ENCODE assay signal across 11 mouse cellular contexts in genomic region chr8:72131251-72131650, GRCm38 (mm10). TPM values are rescaled to one million over a fixed set of nuclear protein-coding genes. Genes with fewer than 3 reads are reported as not detected.
A peak's percentile ranks its signal among the peaks of the same experiment; 100 is the strongest.
DNase-seq lines count a peak whose midpoint lies in the region; ATAC-seq and TF ChIP-seq lines count a peak whose summit lies in the region.
"Had no signal": no experiment of that assay in that cellular context is flagged by ENCODE, and none has a peak within 500 bp of the region (broad histone marks: within the 10 kb centered on the region; RNA-seq: fewer than 3 reads in every experiment).

No protein-coding gene starts in this region.

- no peaks in the 10 kb centered on the region for H3K27me3 ChIP-seq in lung, embryonic 15.5 days
- H3K27me3 ChIP-seq in embryonic facial prominence, embryonic 10.5 days (replicated peaks; ENCODE audit: low read depth, poor library complexity, severe bottlenecking): no peaks in the 10 kb centered on the region
- H3K27me3 ChIP-seq in kidney, adult 2 months (replicated peaks; ENCODE audit: control insufficient read depth, insufficient read depth, low read length): no peaks in the 10 kb centered on the region

- peaks cover 21% of the 10 kb centered on the region for H3K4me1 ChIP-seq in lung, embryonic 15.5 days
- H3K4me1 ChIP-seq in embryonic facial prominence, embryonic 10.5 days: peaks cover 29% of the 10 kb centered on the region
- no peaks in the 10 kb centered on the region; the same call in 1 of the 2 replicates for H3K4me1 ChIP-seq in kidney, adult 2 months (ENCODE audit: control insufficient read depth, insufficient read depth, low read length)

- no peak overlapping the region for H3K9ac ChIP-seq in lung, embryonic 15.5 days

- peak overlapping the region; percentile 31; the same call in 1 of the 2 replicates for H3K27ac ChIP-seq in lung, embryonic 15.5 days
- H3K27ac ChIP-seq in embryonic facial prominence, embryonic 10.5 days (replicated peaks): peak overlapping the region; percentile 46
- H3K27ac ChIP-seq in kidney, adult 2 months (ENCODE audit: insufficient read depth, low read depth, low read length): no peak overlapping the region

- 76% methylated on average over 2 of the region's 2 CpGs for WGBS in lung, embryonic 15.5 days
- WGBS in embryonic facial prominence, embryonic 10.5 days: 41% methylated on average over 2 of the region's 2 CpGs
- 75% methylated on average over 2 of the region's 2 CpGs for WGBS in kidney, adult 2 months

- no peaks in the 10 kb centered on the region for H3K36me3 ChIP-seq in lung, embryonic 15.5 days
- no peaks in the 10 kb centered on the region for H3K36me3 ChIP-seq in embryonic facial prominence, embryonic 10.5 days (replicated peaks)
- H3K36me3 ChIP-seq in kidney, adult 2 months (ENCODE audit: control insufficient read depth, insufficient read depth, low read length): no peaks in the 10 kb centered on the region

- no peaks in the 10 kb centered on the region for H3K9me3 ChIP-seq in lung, embryonic 15.5 days
- no peaks in the 10 kb centered on the region for H3K9me3 ChIP-seq in embryonic facial prominence, embryonic 10.5 days

- TF ChIP-seq POLR2A in kidney, adult 2 months (IDR thresholded peaks at IDR 0.05; ENCODE audit: low read depth, low read length): no peak

- no peak overlapping the region for H3K4me2 ChIP-seq in lung, embryonic 15.5 days

- no peak overlapping the region for H3K4me3 ChIP-seq in lung, embryonic 15.5 days
- no peak overlapping the region for H3K4me3 ChIP-seq in embryonic facial prominence, embryonic 10.5 days
- H3K4me3 ChIP-seq in kidney, adult 2 months (ENCODE audit: insufficient read depth, low read depth, low read length): no peak overlapping the region
- H3K4me3 ChIP-seq: erythroblast, embryonic 14.5 days had no signal

- no peak for TF ChIP-seq CTCF in kidney, adult 2 months (conservative IDR thresholded peaks at IDR 0.05; ENCODE audit: insufficient read depth, insufficient read length, low read depth, low read length)

- ATAC-seq in lung, embryonic 15.5 days (ENCODE audit: borderline replicate concordance, extremely low read depth, low FRiP score, low TSS enrichment): no peak

- no peak for DNase-seq in lung, postnatal 14 days
- peak; percentile 59 for DNase-seq in embryonic facial prominence, embryonic 10.5 days (ENCODE audit: low spot score)
- peak; percentile 76 for DNase-seq in kidney, adult 2 months
- peak; percentile 35 to 64 for DNase-seq in lung, postnatal 4 days
- no peak for DNase-seq in cerebellum, postnatal 4 days (ENCODE audit: low spot score in 2 of 2)
- DNase-seq in retina, embryonic 14.5 days (ENCODE audit: low spot score): no peak
- DNase-seq: gastrocnemius, postnatal 36 days; midbrain, embryonic 14.5 days had no signal

RNA-seq across cellular contexts. Expression of gene Tpm4, which starts 3.5 kb away (rescaled TPM):
- polyA plus RNA-seq in lung, embryonic 15.5 days (2015; fragmentation: Nextera tagmentation; extraction: Ambion mirVana): 896 and 923 TPM in 2 replicates
- 749 and 797 TPM in 2 replicates for polyA plus RNA-seq in embryonic facial prominence, embryonic 10.5 days (2016; fragmentation: Nextera tagmentation; extraction: Ambion mirVana)
- polyA plus RNA-seq in kidney, adult 2 months (2012; rRNA removed): 43.9 and 55.7 TPM in 2 replicates

RNA-seq across cellular contexts. Expression of gene Olfr374, which starts 24.4 kb away (rescaled TPM):
- polyA plus RNA-seq in lung, embryonic 15.5 days (2015; fragmentation: Nextera tagmentation; extraction: Ambion mirVana): not detected in 2 replicates
- not detected in 2 replicates for polyA plus RNA-seq in embryonic facial prominence, embryonic 10.5 days (2016; fragmentation: Nextera tagmentation; extraction: Ambion mirVana)
- not detected in 2 replicates for polyA plus RNA-seq in kidney, adult 2 months (2012; rRNA removed)
- polyA plus RNA-seq: erythroblast, embryonic 14.5 days; midbrain, embryonic 14.5 days; testis, adult 2 months had no signal

RNA-seq across cellular contexts. Expression of gene Rab8a, which starts 29.7 kb away (rescaled TPM):
- 118 and 120 TPM in 2 replicates for polyA plus RNA-seq in lung, embryonic 15.5 days (2015; fragmentation: Nextera tagmentation; extraction: Ambion mirVana)
- 130 and 139 TPM in 2 replicates for polyA plus RNA-seq in embryonic facial prominence, embryonic 10.5 days (2016; fragmentation: Nextera tagmentation; extraction: Ambion mirVana)
- 112 and 148 TPM in 2 replicates for polyA plus RNA-seq in kidney, adult 2 months (2012; rRNA removed)

RNA-seq across cellular contexts. Expression of gene Olfr373, which starts 48.3 kb away (rescaled TPM):
- polyA plus RNA-seq in lung, embryonic 15.5 days (2015; fragmentation: Nextera tagmentation; extraction: Ambion mirVana): not detected in 2 replicates
- 0.04 TPM in 1 of 2 replicates, not detected in the other for polyA plus RNA-seq in embryonic facial prominence, embryonic 10.5 days (2016; fragmentation: Nextera tagmentation; extraction: Ambion mirVana)
- polyA plus RNA-seq in kidney, adult 2 months (2012; rRNA removed): not detected in 2 replicates
- polyA plus RNA-seq: erythroblast, embryonic 14.5 days; midbrain, embryonic 14.5 days; testis, adult 2 months had no signal

RNA-seq across cellular contexts. Expression of gene Hsh2d, which starts 58.2 kb away (rescaled TPM):
- 0.34 and 0.57 TPM in 2 replicates for polyA plus RNA-seq in lung, embryonic 15.5 days (2015; fragmentation: Nextera tagmentation; extraction: Ambion mirVana)
- not detected in 2 replicates for polyA plus RNA-seq in embryonic facial prominence, embryonic 10.5 days (2016; fragmentation: Nextera tagmentation; extraction: Ambion mirVana)
- polyA plus RNA-seq in kidney, adult 2 months (2012; rRNA removed): 0.14 and 1.9 TPM in 2 replicates
- polyA plus RNA-seq: midbrain, embryonic 14.5 days had no signal

Comparison
In these comparisons a context has a peak if more than half of its experiments do, and no peak if none do; other contexts are left out.
1. DNase-seq: peak in embryonic facial prominence, embryonic 10.5 days (single experiment), kidney, adult 2 months (single experiment) and lung, postnatal 4 days (2 of 2); none in lung, postnatal 14 days (single experiment), cerebellum, postnatal 4 days (0 of 2) and retina, embryonic 14.5 days (single experiment).
2. RNA of gene Tpm4, which starts 3.5 kb away (polyA plus RNA-seq): 896 to 923 TPM in lung, embryonic 15.5 days and 749 to 797 TPM in embryonic facial prominence, embryonic 10.5 days; 43.9 to 55.7 TPM in kidney, adult 2 months; every median in the first group is over 10 times any median in the second.